Mouse (Mus musculus): ENCODE data around the gene Cdk15. TPM values are rescaled to one million over a fixed set of nuclear protein-coding genes. Genes with fewer than 3 reads are reported as not detected.
A peak's percentile ranks its signal among the peaks of the same experiment; 100 is the strongest.

Cdk15 gene
- polyA plus RNA-seq, 1 experiment from 2014 or later = 0.13 TPM

DNA sequence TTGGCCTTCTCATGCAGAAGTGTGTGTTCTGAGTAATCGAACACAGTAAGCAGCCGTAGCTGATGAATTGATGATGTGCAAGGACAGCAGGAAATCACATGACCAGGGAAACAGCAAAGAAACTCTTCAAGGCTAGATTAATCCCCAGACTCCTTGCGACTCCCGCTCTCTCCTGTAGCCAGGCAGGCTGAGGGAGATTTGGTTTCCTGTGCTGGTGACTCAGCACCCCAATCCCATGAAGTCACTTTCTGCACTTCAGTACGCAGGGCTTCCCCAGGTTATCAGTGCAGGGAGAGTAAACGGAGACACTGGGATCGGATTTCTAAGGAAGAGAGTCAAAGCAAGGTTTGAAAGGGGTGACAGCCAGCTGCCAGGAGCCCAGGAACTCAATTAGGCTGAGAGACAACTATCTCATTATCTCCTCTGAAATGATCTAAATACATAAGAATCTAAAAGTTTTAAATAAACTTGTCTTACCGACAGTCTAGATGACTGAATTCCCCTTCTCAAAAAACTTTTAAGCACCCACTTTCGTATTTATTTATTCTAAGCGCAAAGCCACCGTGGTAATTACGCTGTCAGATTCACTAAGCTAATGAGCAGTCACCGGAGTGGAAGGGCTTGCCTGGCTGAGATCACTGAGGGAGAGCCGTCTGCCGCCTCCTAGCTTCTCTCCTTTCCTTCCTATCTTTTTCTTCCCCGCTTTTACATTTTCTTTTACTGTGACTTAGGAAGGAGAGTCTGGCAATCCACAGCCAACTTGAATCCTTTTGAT is 84.3 kb downstream of the Cdk15 start:
- Histone ChIP-seq H3K27ac (replicated peaks; ENCODE audit: low read depth, low read length) (no peak overlapping the region), H3K4me3 (ENCODE audit: low read depth, low read length) (no peak overlapping the region)
- WGBS = 5% methylated on average over 16 of the region's 16 CpGs

DNA sequence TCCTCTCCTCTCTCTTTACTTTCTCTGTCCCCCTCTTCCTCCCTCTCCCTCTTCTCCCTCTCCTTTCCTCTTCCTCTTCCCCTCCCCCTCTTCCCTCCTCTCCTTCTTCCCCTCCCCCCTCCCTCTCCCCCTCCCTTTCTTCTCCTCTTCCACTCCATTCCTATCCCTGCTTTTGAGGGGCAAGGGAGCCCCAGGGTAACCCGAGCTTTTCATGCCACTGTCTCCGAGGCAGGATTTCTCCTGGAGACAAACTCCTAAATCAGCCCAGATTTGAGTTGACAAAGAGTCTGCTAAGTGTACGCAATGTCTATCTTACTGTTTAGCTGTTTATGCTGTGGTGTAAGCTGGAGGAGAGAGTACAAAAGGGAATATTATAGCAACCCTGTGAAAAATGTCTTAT is 85.0 kb downstream of the Cdk15 start:
- H3K9ac ChIP-seq (ENCODE audit: low read length) = no peak overlapping the region
- ATAC-seq (ENCODE audit: insufficient number of reproducible peaks, low FRiP score, low TSS enrichment, low read depth) = no peak
- H3K27ac ChIP-seq (replicated peaks; ENCODE audit: low read depth, low read length) = no peak overlapping the region
- no peaks in the 10 kb centered on the region for H3K27me3 ChIP-seq (ENCODE audit: control insufficient read depth, insufficient read depth, low read length)
- no peak overlapping the region for H3K4me2 ChIP-seq (ENCODE audit: low read depth, severe bottlenecking)
- peaks cover 5% of the 10 kb centered on the region for H3K4me1 ChIP-seq (ENCODE audit: control insufficient read depth, insufficient read depth, low read length)
- no peak overlapping the region for H3K4me3 ChIP-seq (ENCODE audit: low read depth, low read length)
- H3K36me3 ChIP-seq (ENCODE audit: control insufficient read depth, insufficient read depth, low read length) = no peaks in the 10 kb centered on the region
- DNase-seq (ENCODE audit: low spot score) = no peak
- WGBS = 21% methylated on average over 3 of the region's 3 CpGs
- no peaks in the 10 kb centered on the region for H3K9me3 ChIP-seq (ENCODE audit: control insufficient read depth, low read length)

More for the DNA sequence above, 84.3 kb downstream of the Cdk15 start:
- Histone ChIP-seq H3K9me3 (ENCODE audit: control insufficient read depth, low read length) (no peaks in the 10 kb centered on the region), H3K27me3 (ENCODE audit: control insufficient read depth, insufficient read depth, low read length) (no peaks in the 10 kb centered on the region), H3K4me1 (ENCODE audit: control insufficient read depth, insufficient read depth, low read length) (peaks cover 5% of the 10 kb centered on the region), H3K9ac (ENCODE audit: low read length) (no peak overlapping the region), H3K4me2 (ENCODE audit: low read depth, severe bottlenecking) (peak overlapping the region; percentile 15; the same call in 1 of the 2 replicates), H3K36me3 (ENCODE audit: control insufficient read depth, insufficient read depth, low read length) (no peaks in the 10 kb centered on the region)
- ATAC-seq (ENCODE audit: insufficient number of reproducible peaks, low FRiP score, low TSS enrichment, low read depth) (no peak), DNase-seq (ENCODE audit: low spot score) (peak; percentile 46)

DNA sequence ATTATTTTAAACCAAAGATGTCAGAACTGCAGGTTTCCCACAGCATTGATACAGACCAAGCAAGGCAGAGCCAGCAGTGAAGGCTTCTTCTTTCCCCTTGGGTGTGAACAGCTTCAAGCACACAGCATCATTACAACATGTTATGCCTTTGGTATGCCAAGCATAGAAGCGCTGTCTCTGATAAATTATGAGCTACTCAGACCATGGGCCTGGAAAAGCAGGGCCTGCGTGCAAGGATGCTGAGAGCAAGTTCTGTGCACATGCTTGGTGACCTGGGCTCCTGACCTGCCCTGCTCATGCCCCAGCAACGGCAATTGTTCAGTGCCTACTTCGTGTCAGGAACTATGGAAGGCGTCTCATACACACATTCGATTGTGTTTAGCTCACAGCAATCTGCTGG is 85.4 kb downstream of the Cdk15 start:
- 64% methylated on average over 6 of the region's 6 CpGs for whole genome bisulfite sequencing
- Histone ChIP-seq H3K4me2 (ENCODE audit: low read depth, severe bottlenecking) (no peak overlapping the region), H3K4me3 (ENCODE audit: low read depth, low read length) (no peak overlapping the region), H3K4me1 (ENCODE audit: control insufficient read depth, insufficient read depth, low read length) (peaks cover 5% of the 10 kb centered on the region), H3K27me3 (ENCODE audit: control insufficient read depth, insufficient read depth, low read length) (no peaks in the 10 kb centered on the region), H3K27ac (replicated peaks; ENCODE audit: low read depth, low read length) (no peak overlapping the region), H3K9ac (ENCODE audit: low read length) (no peak overlapping the region), H3K36me3 (ENCODE audit: control insufficient read depth, insufficient read depth, low read length) (no peaks in the 10 kb centered on the region), H3K9me3 (ENCODE audit: control insufficient read depth, low read length) (no peaks in the 10 kb centered on the region)
- ATAC-seq (ENCODE audit: insufficient number of reproducible peaks, low FRiP score, low TSS enrichment, low read depth) = no peak
- no peak for DNase-seq (ENCODE audit: low spot score)

DNA sequence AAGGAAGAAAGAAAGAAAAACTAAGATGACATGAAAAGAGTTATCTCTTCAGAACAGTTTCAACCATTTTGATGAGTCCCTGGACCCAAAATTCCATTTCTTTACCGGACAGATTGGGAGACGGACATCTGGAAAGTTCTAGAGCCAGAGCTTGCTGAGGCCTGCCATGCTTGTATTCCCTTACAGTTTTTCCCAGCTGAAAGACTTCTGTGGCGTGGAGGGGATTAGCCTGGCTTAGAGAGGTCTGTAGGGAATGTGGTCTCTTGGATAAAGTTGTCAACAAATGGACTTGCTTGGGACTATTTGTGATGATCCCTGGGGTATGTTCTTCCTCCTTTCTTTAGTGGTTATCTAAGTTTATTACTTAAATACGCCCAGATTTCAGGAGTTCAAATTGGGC is 96.0 kb downstream of the Cdk15 start:
- no peaks in the 10 kb centered on the region for H3K4me1 ChIP-seq (ENCODE audit: control insufficient read depth, insufficient read depth, low read length)
- H3K27ac ChIP-seq (replicated peaks; ENCODE audit: low read depth, low read length) = no peak overlapping the region
- H3K4me2 ChIP-seq (ENCODE audit: low read depth, severe bottlenecking) = no peak overlapping the region
- no peaks in the 10 kb centered on the region for H3K27me3 ChIP-seq (ENCODE audit: control insufficient read depth, insufficient read depth, low read length)
- DNase-seq (ENCODE audit: low spot score) (no peak), ATAC-seq (ENCODE audit: insufficient number of reproducible peaks, low FRiP score, low TSS enrichment, low read depth) (no peak)
- no peak overlapping the region for H3K9ac ChIP-seq (ENCODE audit: low read length)
- H3K4me3 ChIP-seq (ENCODE audit: low read depth, low read length) = no peak overlapping the region
- H3K36me3 ChIP-seq (ENCODE audit: control insufficient read depth, insufficient read depth, low read length) = no peaks in the 10 kb centered on the region
- no peaks in the 10 kb centered on the region for H3K9me3 ChIP-seq (ENCODE audit: control insufficient read depth, low read length)
- 81% methylated on average over 4 of the region's 4 CpGs for WGBS

DNA sequence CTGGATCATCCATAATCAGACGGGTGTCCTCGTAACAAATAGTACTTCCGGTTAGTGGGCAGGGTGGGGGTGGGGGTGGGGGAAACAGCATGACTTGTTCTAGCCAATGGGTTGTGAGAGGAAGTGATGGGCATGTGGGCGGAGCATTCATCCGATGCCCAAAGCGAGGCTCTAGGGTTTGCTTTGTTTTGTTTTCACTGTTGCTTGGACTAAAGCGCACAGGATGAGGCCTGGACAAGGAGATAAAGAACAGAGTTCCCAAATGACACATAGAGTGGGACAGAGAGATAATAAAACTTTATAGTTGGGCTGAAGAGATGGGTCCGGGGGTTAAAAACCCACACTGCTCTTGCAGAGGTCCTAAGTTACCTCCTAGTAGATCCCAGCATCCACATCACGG is 98.7 kb downstream of the Cdk15 start:
- no peaks in the 10 kb centered on the region for H3K27me3 ChIP-seq (ENCODE audit: control insufficient read depth, insufficient read depth, low read length)
- H3K4me3 ChIP-seq (ENCODE audit: low read depth, low read length) = no peak overlapping the region
- DNase-seq (ENCODE audit: low spot score) (no peak), ATAC-seq (ENCODE audit: insufficient number of reproducible peaks, low FRiP score, low TSS enrichment, low read depth) (no peak)
- no peak overlapping the region for H3K27ac ChIP-seq (replicated peaks; ENCODE audit: low read depth, low read length)
- H3K9me3 ChIP-seq (ENCODE audit: control insufficient read depth, low read length) = no peaks in the 10 kb centered on the region
- no peak overlapping the region for H3K9ac ChIP-seq (ENCODE audit: low read length)
- no peaks in the 10 kb centered on the region for H3K36me3 ChIP-seq (ENCODE audit: control insufficient read depth, insufficient read depth, low read length)
- WGBS = 83% methylated on average over 9 of the region's 9 CpGs
- no peaks in the 10 kb centered on the region for H3K4me1 ChIP-seq (ENCODE audit: control insufficient read depth, insufficient read depth, low read length)
- no peak overlapping the region for H3K4me2 ChIP-seq (ENCODE audit: low read depth, severe bottlenecking)

DNA sequence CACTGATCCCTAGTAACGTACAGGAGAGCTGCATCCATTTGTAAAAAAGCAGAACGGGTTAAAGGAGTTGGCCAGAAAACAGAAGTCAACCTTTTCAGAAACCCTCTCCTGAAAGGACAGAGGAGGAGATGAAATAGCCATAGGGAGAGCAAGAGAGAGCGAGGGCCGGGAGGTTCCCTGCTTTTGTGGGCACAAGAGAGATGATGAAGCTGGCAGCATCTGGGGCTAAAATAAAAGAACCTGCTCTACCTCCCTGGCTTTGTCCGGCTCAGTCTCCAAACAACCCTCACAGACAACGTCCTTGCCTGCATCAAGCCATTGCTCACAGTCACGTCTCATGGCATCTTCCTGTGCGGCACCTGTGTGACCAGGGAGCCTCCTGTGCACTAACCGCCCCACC is 102.4 kb downstream of the Cdk15 start:
- Histone ChIP-seq H3K36me3 (ENCODE audit: control insufficient read depth, insufficient read depth, low read length) (no peaks in the 10 kb centered on the region), H3K27ac (replicated peaks; ENCODE audit: low read depth, low read length) (no peak overlapping the region), H3K9me3 (ENCODE audit: control insufficient read depth, low read length) (no peaks in the 10 kb centered on the region), H3K27me3 (ENCODE audit: control insufficient read depth, insufficient read depth, low read length) (no peaks in the 10 kb centered on the region), H3K9ac (ENCODE audit: low read length) (no peak overlapping the region), H3K4me1 (ENCODE audit: control insufficient read depth, insufficient read depth, low read length) (no peaks in the 10 kb centered on the region), H3K4me3 (ENCODE audit: low read depth, low read length) (no peak overlapping the region), H3K4me2 (ENCODE audit: low read depth, severe bottlenecking) (no peak overlapping the region)
- DNase-seq (ENCODE audit: low spot score) (no peak), ATAC-seq (ENCODE audit: insufficient number of reproducible peaks, low FRiP score, low TSS enrichment, low read depth) (no peak)
- WGBS = 88% methylated on average over 9 of the region's 9 CpGs

DNA sequence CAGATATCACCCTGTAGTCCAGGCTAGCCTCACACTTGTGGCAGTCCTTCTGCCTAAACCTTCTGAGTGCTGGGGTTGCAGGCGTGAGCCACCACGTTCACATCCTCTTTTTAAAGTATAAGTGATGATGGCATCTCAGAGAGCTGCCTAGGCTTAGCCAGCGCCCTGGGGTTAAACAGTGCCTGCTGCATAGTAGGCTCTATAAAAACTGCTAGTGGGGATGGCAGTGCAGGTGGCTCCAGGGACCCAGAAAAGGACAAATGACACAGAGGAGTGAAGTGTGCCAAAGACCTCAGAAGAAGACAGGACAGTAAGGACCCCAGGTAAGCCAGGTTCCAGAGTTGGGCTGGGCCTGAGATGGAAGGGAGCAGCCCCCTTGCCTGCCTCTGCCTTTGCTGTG is 104.1 kb downstream of the Cdk15 start:
- H3K9me3 ChIP-seq (ENCODE audit: control insufficient read depth, low read length) = no peaks in the 10 kb centered on the region
- no peak overlapping the region for H3K4me3 ChIP-seq (ENCODE audit: low read depth, low read length)
- no peaks in the 10 kb centered on the region for H3K27me3 ChIP-seq (ENCODE audit: control insufficient read depth, insufficient read depth, low read length)
- no peak overlapping the region for H3K27ac ChIP-seq (replicated peaks; ENCODE audit: low read depth, low read length)
- H3K36me3 ChIP-seq (ENCODE audit: control insufficient read depth, insufficient read depth, low read length) = no peaks in the 10 kb centered on the region
- DNase-seq (ENCODE audit: low spot score) (no peak), ATAC-seq (ENCODE audit: insufficient number of reproducible peaks, low FRiP score, low TSS enrichment, low read depth) (no peak)
- WGBS = 62% methylated on average over 3 of the region's 3 CpGs
- H3K9ac ChIP-seq (ENCODE audit: low read length) = no peak overlapping the region
- H3K4me1 ChIP-seq (ENCODE audit: control insufficient read depth, insufficient read depth, low read length) = no peaks in the 10 kb centered on the region
- no peak overlapping the region for H3K4me2 ChIP-seq (ENCODE audit: low read depth, severe bottlenecking)

DNA sequence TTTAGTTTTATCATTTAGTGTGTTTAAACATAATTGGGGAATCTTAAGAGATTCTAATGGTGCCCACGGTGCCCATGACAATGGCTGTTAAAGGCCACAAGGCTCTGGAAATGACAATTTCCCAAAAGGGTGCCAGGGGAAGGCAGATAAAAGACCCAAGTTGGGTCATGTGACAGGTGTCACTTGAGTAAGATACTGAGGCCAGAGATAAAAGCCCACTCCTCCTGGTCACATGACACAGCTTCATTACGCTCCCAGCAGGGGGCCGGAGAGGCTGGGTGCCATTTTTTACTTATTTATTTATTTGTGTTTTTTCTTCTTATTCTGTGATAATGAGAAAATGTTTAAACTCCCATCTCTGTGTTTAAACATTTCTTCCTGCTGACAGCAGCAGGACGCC is 104.8 kb downstream of the Cdk15 start:
- no peak overlapping the region for H3K27ac ChIP-seq (replicated peaks; ENCODE audit: low read depth, low read length)
- WGBS = 64% methylated on average over 4 of the region's 4 CpGs
- DNase-seq (ENCODE audit: low spot score) (no peak), ATAC-seq (ENCODE audit: insufficient number of reproducible peaks, low FRiP score, low TSS enrichment, low read depth) (no peak)
- H3K4me3 ChIP-seq (ENCODE audit: low read depth, low read length) = no peak overlapping the region
- no peaks in the 10 kb centered on the region for H3K27me3 ChIP-seq (ENCODE audit: control insufficient read depth, insufficient read depth, low read length)
- H3K9me3 ChIP-seq (ENCODE audit: control insufficient read depth, low read length) = no peaks in the 10 kb centered on the region
- H3K36me3 ChIP-seq (ENCODE audit: control insufficient read depth, insufficient read depth, low read length) = no peaks in the 10 kb centered on the region
- no peak overlapping the region for H3K9ac ChIP-seq (ENCODE audit: low read length)
- no peaks in the 10 kb centered on the region for H3K4me1 ChIP-seq (ENCODE audit: control insufficient read depth, insufficient read depth, low read length)
- H3K4me2 ChIP-seq (ENCODE audit: low read depth, severe bottlenecking) = no peak overlapping the region

DNA sequence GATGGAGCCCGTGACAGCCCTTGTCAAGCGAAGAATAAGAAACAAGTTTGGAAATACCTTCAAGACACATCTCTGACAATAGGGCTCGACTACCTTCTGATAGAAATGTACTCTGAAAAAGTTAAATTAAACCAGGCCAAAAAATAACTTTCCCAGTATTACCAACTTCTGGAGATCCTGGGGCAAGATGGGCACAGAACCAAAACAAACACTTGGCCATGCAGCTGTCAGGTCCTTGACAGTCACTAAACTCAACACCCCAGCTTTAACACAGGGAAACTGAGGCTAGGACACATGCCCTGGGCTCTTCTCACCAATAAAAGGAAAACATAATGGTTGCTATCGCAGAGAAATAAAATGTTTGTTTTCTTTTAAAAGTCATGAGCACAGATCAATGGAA is 105.3 kb downstream of the Cdk15 start:
- Histone ChIP-seq H3K27me3 (ENCODE audit: control insufficient read depth, insufficient read depth, low read length) (no peaks in the 10 kb centered on the region), H3K36me3 (ENCODE audit: control insufficient read depth, insufficient read depth, low read length) (no peaks in the 10 kb centered on the region), H3K4me3 (ENCODE audit: low read depth, low read length) (no peak overlapping the region), H3K9ac (ENCODE audit: low read length) (no peak overlapping the region), H3K4me1 (ENCODE audit: control insufficient read depth, insufficient read depth, low read length) (no peaks in the 10 kb centered on the region), H3K27ac (replicated peaks; ENCODE audit: low read depth, low read length) (no peak overlapping the region), H3K4me2 (ENCODE audit: low read depth, severe bottlenecking) (no peak overlapping the region), H3K9me3 (ENCODE audit: control insufficient read depth, low read length) (no peaks in the 10 kb centered on the region)
- no peak for DNase-seq (ENCODE audit: low spot score)
- no peak for ATAC-seq (ENCODE audit: insufficient number of reproducible peaks, low FRiP score, low TSS enrichment, low read depth)
- WGBS = 84% methylated on average over 4 of the region's 4 CpGs

Measured in limb, embryonic 11.5 days (tissue).